Mouse (Mus musculus) retina, postnatal 1 day (tissue): Measurements from ENCODE around the gene Mrm3.
A peak's percentile ranks its signal among the peaks of the same experiment; 100 is the strongest.

ENCODE experiments used
- DNase-seq: peaks from one replicate; pipeline ENCODE4 v3.0.0-alpha.2; 2012

Mrm3 gene

DNA sequence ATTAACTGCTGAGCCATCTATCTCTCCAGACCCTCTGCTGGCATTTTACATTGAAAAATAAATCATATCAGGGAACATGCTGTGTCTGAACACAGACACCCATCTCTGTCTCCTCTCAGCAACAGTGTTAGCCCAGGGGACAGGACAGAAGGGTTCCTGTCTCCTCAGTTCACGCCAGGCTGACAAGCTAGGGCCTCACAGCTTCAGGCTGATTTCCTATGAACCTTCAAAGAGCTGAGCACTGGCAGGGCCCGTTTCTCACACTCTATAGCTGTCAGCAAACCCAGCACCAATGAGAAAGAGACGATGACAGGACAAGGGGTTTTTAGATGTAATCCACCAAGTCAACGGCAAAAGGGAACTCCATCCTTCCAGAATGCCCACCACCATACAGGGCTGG, 48.4 kb downstream of the Mrm3 start:
- no peak for DNase-seq

DNA sequence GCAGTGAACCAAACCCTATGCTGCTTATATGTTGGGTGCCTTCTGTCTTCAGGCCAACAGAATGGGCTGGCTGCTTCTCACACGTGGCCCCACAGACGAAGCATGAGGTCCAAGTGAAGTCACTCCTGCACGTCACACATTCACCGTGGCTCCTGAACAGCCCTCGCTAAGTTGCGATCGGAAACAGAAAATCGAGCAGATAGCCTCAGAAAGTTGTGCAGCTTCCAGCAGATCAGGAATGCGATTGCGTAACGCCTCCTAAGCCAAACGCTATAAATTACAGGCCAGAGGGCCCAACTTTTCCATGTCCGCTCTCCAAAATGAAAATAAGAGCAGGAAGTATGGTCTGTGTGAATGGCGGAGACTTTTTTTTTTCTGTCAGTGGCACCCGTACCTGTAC, 48.9 kb downstream of the Mrm3 start:
- DNase-seq: no peak

DNA sequence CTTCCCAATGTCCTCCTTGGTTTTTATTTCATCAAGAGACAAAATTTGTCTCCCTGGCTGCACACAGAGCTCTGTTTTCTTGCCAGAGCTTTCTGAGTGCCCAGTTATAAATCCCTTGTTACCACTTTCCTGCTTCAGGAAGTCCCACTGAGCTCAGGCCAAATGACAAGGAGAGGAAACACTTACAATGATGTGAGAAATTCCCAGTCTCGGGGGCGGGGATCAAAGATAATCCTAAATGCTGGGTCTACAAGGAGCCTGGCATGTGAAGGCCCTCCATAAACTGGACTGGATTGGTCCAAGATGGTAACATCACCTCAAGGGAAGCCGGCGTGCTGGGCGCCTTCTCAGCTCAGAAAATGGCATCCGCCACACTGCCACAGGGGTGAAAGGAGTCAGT, 49.3 kb downstream of the Mrm3 start:
- DNase-seq: no peak

DNA sequence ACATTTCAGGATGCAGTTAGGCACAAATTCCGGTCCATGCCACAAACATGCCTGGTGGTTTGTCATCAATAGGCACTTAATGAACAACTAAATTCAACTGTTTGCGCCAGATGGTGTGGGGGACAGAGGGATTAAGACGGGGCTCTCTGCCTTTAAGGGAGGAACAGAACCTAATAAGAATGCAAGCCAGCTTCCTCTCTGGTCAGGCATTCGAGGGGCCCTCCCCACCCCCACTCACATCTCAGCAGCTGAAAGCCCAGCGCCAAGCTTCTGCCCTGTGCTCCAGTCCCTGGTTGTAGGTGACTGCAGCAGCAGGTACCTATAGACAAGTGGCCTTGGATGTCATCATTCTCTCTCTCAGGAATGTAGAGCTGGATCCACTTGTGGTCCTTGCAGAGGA, 50.6 kb downstream of the Mrm3 start:
- DNase-seq: peak; percentile 69

DNA sequence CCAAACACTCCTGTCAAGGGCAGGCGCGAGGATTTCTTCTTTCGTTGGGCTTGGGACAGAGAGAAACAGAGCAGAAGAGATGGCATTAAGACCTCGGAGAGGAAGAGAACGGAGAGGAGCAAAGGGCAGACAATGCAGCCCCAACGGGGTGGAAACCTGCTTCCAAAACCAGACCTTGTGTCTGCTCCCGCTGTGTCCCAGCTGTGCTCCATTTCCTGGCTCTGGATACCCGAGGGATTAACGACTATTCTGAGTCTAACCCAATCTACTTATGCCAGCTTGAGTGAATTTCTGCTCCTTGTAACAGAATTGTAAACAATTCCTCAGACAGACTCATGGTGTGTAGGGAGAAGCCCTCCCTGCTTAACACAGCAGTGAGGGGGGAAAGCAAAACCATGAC, 51.3 kb downstream of the Mrm3 start:
- DNase-seq: peak; percentile 84

- no peak for DNase-seq
Measured at GRCm38 (mm10) chr11:76297252-76297651, 53.7 kb downstream of the Mrm3 start.

GRCm38 (mm10) chr11:76298457-76299000, 55.0 kb downstream of the Mrm3 start:
- DNase-seq: no peak
